ENCODE assay signal across 23 mouse cellular contexts in the genomic region with DNA sequence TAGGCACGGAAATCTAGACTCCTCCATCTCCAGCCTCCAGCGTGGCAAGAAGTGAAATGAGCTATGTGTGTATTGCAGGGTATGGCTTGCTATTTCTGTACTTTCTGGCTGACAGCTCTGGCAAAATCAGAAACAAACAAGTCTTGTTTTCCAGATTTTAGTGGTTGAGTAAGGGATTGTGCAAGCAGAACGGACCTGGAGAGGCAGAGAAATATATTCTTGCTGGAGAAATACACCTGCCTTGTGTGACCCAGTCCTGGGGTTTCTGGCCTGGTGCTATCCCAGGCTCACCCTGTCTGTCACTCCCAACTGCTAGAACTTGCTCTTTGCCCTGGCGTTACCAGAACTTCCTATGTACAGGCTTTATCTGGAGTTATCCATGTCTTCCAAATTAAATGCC. TPM values are rescaled to one million over a fixed set of nuclear protein-coding genes. Genes with fewer than 3 reads are reported as not detected.
DNase-seq lines count a peak whose midpoint lies in the region; ATAC-seq and TF ChIP-seq lines count a peak whose summit lies in the region.
"Had no signal": no experiment of that assay in that cellular context is flagged by ENCODE, and none has a peak within 500 bp of the region (broad histone marks: within the 10 kb centered on the region; RNA-seq: fewer than 3 reads in every experiment).

No protein-coding gene starts in this region.

- no peaks in the 10 kb centered on the region for H3K9me3 ChIP-seq in stomach, embryonic 16.5 days (replicated peaks; ENCODE audit: control insufficient read depth, low read length)
- H3K9me3 ChIP-seq in heart, embryonic 10.5 days, result no peaks in the 10 kb centered on the region
- H3K9me3 ChIP-seq: embryonic facial prominence, embryonic 10.5 days; neural tube, embryonic 15.5 days had no signal

- no peaks in the 10 kb centered on the region for H3K4me1 ChIP-seq in cerebellum, adult 2 months (ENCODE audit: control insufficient read depth, insufficient read depth, low read length)
- no peaks in the 10 kb centered on the region for H3K4me1 ChIP-seq in cortical plate, adult 2 months (ENCODE audit: control insufficient read depth, insufficient read depth, low read length)
- H3K4me1 ChIP-seq in stomach, embryonic 16.5 days (ENCODE audit: control insufficient read depth, insufficient read depth, low read length), result no peaks in the 10 kb centered on the region
- H3K4me1 ChIP-seq in heart, embryonic 10.5 days, result peaks cover 7% of the 10 kb centered on the region
- H3K4me1 ChIP-seq: neural tube, embryonic 15.5 days had no signal

- no peak for TF ChIP-seq CTCF in cerebellum, adult 2 months (IDR thresholded peaks at IDR 0.05; ENCODE audit: borderline replicate concordance, insufficient read depth, low read depth, low read length)
- TF ChIP-seq CTCF in cortical plate, adult 2 months (IDR thresholded peaks at IDR 0.05; ENCODE audit: extremely low read depth, insufficient read depth, low read length), result no peak

- no peak overlapping the region for H3K4me2 ChIP-seq in stomach, embryonic 16.5 days (ENCODE audit: low read depth, low read length)
- H3K4me2 ChIP-seq: lung, embryonic 14.5 days; neural tube, embryonic 15.5 days had no signal

- TF ChIP-seq POLR2A in cerebellum, adult 2 months (IDR thresholded peaks at IDR 0.05; ENCODE audit: borderline replicate concordance, insufficient read depth, low read length), result no peak
- no peak for TF ChIP-seq POLR2A in cortical plate, adult 2 months (IDR thresholded peaks at IDR 0.05; ENCODE audit: extremely low read depth, insufficient read depth, low read length)

- WGBS in cerebellum, adult 2 months, result 82% methylated on average over 4 of the region's 4 CpGs
- 48% methylated on average over 4 of the region's 4 CpGs for WGBS in stomach, embryonic 16.5 days
- 61% methylated on average over 4 of the region's 4 CpGs for whole genome bisulfite sequencing in heart, embryonic 10.5 days

- no peak overlapping the region for H3K9ac ChIP-seq in stomach, embryonic 16.5 days (ENCODE audit: low read length)
- H3K9ac ChIP-seq: lung, embryonic 14.5 days; neural tube, embryonic 15.5 days had no signal

- H3K27ac ChIP-seq in cerebellum, adult 2 months (ENCODE audit: insufficient read depth, low read length), result peak overlapping the region; percentile 13; the same call in 1 of the 2 replicates
- 0 out of 2 replicates have a peak overlapping the region, but pooled peaks have one; percentile 5 for H3K27ac ChIP-seq in cortical plate, adult 2 months (ENCODE audit: insufficient read depth, low read length)
- peak overlapping the region; percentile 44; the same call in 1 of the 2 replicates for H3K27ac ChIP-seq in stomach, embryonic 16.5 days (ENCODE audit: low read length)
- no peak overlapping the region for H3K27ac ChIP-seq in heart, embryonic 10.5 days
- H3K27ac ChIP-seq: embryonic facial prominence, embryonic 10.5 days; hindbrain, postnatal 0 days; neural tube, embryonic 15.5 days had no signal

- intact Hi-C loops in left cerebral cortex, postnatal 25 days (cut with DNase I), result no loop called here

- H3K36me3 ChIP-seq in stomach, embryonic 16.5 days (ENCODE audit: control insufficient read depth, insufficient read depth, low read length), result no peaks in the 10 kb centered on the region
- H3K36me3 ChIP-seq in heart, embryonic 10.5 days, result no peaks in the 10 kb centered on the region
- H3K36me3 ChIP-seq: embryonic facial prominence, embryonic 10.5 days; neural tube, embryonic 15.5 days had no signal

- H3K4me3 ChIP-seq in cerebellum, adult 2 months (replicated peaks; ENCODE audit: insufficient read depth, low read depth, low read length), result no peak overlapping the region
- no peak overlapping the region for H3K4me3 ChIP-seq in cortical plate, adult 2 months (ENCODE audit: insufficient read depth, low read length)
- H3K4me3 ChIP-seq in stomach, embryonic 16.5 days (replicated peaks; ENCODE audit: low read length), result no peak overlapping the region
- H3K4me3 ChIP-seq in heart, embryonic 10.5 days, result no peak overlapping the region
- H3K4me3 ChIP-seq: embryonic facial prominence, embryonic 10.5 days; neural tube, embryonic 15.5 days had no signal

- ATAC-seq in stomach, embryonic 16.5 days (ENCODE audit: insufficient read depth, low FRiP score), result no peak
- ATAC-seq: hindbrain, postnatal 0 days; midbrain, embryonic 16.5 days had no signal

- H3K27me3 ChIP-seq in cerebellum, adult 2 months (ENCODE audit: control insufficient read depth, insufficient read depth, low read length), result no peaks in the 10 kb centered on the region
- H3K27me3 ChIP-seq in stomach, embryonic 16.5 days (ENCODE audit: control insufficient read depth, insufficient read depth, low read length), result no peaks in the 10 kb centered on the region
- H3K27me3 ChIP-seq in heart, embryonic 10.5 days (ENCODE audit: insufficient read depth, poor library complexity, severe bottlenecking), result no peaks in the 10 kb centered on the region
- H3K27me3 ChIP-seq: neural tube, embryonic 15.5 days had no signal

- no peak for DNase-seq in cerebellum, adult 2 months
- no peak for DNase-seq in cerebellum, postnatal 36 days
- DNase-seq in left cerebral cortex, postnatal 25 days (ENCODE audit: low spot score in 2 of 2), result peak; percentile 11 to 45
- DNase-seq in left cerebral cortex, adult 8-10 months (ENCODE audit: low spot score in 2 of 2), result no peak
- DNase-seq in lung, postnatal 4 days, result no peak
- DNase-seq in heart, embryonic 10.5 days (ENCODE audit: low spot score), result no peak
- DNase-seq: adrenal gland, postnatal 14 days; cerebellum, adult 11-12 months; cerebellum, postnatal 25 days; gastrocnemius, postnatal 14 days; heart, adult 18-20 months; kidney, adult 9 months; kidney, postnatal 36 days; layer of hippocampus, adult 9-11 months; lung, embryonic 14.5 days; lung, postnatal 36 days had no signal

RNA-seq across cellular contexts. Expression of a gene that starts 8.5 kb away (rescaled TPM):
- polyA plus RNA-seq in cerebellum, adult 2 months (2012; rRNA removed), result 9.9 and 10.1 TPM in 2 replicates
- total RNA-seq in left cerebral cortex, postnatal 25 days (2021), result 1 to 10 TPM; 3.4 to 4.2 TPM
- total RNA-seq in left cerebral cortex, adult 8-10 months (2022), result 1 to 10 TPM; 5.5 to 8.2 (median 7.1) TPM
- 5.6 and 5.8 TPM in 2 replicates for polyA plus RNA-seq in cortical plate, adult 2 months (2012; rRNA removed)
- polyA plus RNA-seq in stomach, embryonic 16.5 days (2015; fragmentation: Nextera tagmentation; extraction: Ambion mirVana), result 32.4 and 37.5 TPM in 2 replicates
- polyA plus RNA-seq in heart, embryonic 10.5 days (2016; fragmentation: Nextera tagmentation; extraction: Ambion mirVana), result 7.7 and 8.2 TPM in 2 replicates
- total RNA-seq: hematopoietic stem cell, adult 5-6 weeks had no signal

RNA-seq across cellular contexts. Expression of a gene that starts 24.3 kb away (rescaled TPM):
- 19.6 and 20.2 TPM in 2 replicates for polyA plus RNA-seq in cerebellum, adult 2 months (2012; rRNA removed)
- 10 to 100 TPM; 23.3 to 26.4 TPM for total RNA-seq in left cerebral cortex, postnatal 25 days (2021)
- 10 to 100 TPM; 24.2 to 27.5 (median 25.3) TPM for total RNA-seq in left cerebral cortex, adult 8-10 months (2022)
- 21.7 and 24.1 TPM in 2 replicates for polyA plus RNA-seq in cortical plate, adult 2 months (2012; rRNA removed)
- polyA plus RNA-seq in stomach, embryonic 16.5 days (2015; fragmentation: Nextera tagmentation; extraction: Ambion mirVana), result 13.5 and 14.3 TPM in 2 replicates
- 12.5 and 15.3 TPM in 2 replicates for polyA plus RNA-seq in heart, embryonic 10.5 days (2016; fragmentation: Nextera tagmentation; extraction: Ambion mirVana)

RNA-seq across cellular contexts. Expression of a gene that starts 54.1 kb away (rescaled TPM):
- 4.3 and 4.5 TPM in 2 replicates for polyA plus RNA-seq in cerebellum, adult 2 months (2012; rRNA removed)
- total RNA-seq in left cerebral cortex, postnatal 25 days (2021), result 1 to 10 TPM; 7.7 to 8.3 TPM
- 1 to 10 TPM; 4.9 to 7.6 (median 6.5) TPM for total RNA-seq in left cerebral cortex, adult 8-10 months (2022)
- polyA plus RNA-seq in cortical plate, adult 2 months (2012; rRNA removed), result 5.7 and 6.3 TPM in 2 replicates
- 14.7 and 15.9 TPM in 2 replicates for polyA plus RNA-seq in stomach, embryonic 16.5 days (2015; fragmentation: Nextera tagmentation; extraction: Ambion mirVana)
- 17.8 and 22.9 TPM in 2 replicates for polyA plus RNA-seq in heart, embryonic 10.5 days (2016; fragmentation: Nextera tagmentation; extraction: Ambion mirVana)

RNA-seq across cellular contexts. Expression of a gene that starts 54.3 kb away (rescaled TPM):
- polyA plus RNA-seq in cerebellum, adult 2 months (2012; rRNA removed), result 16.7 and 17.2 TPM in 2 replicates
- total RNA-seq in left cerebral cortex, postnatal 25 days (2021), result 10 to 100 TPM; 18.2 to 23.3 TPM
- 10 to 100 TPM; 13.7 to 19.8 (median 19.0) TPM for total RNA-seq in left cerebral cortex, adult 8-10 months (2022)
- 27.9 and 29.6 TPM in 2 replicates for polyA plus RNA-seq in cortical plate, adult 2 months (2012; rRNA removed)
- 41.1 and 41.8 TPM in 2 replicates for polyA plus RNA-seq in stomach, embryonic 16.5 days (2015; fragmentation: Nextera tagmentation; extraction: Ambion mirVana)
- 43.2 and 45.1 TPM in 2 replicates for polyA plus RNA-seq in heart, embryonic 10.5 days (2016; fragmentation: Nextera tagmentation; extraction: Ambion mirVana)

Comparison
In these comparisons a context has a peak if more than half of its experiments do, and no peak if none do; other contexts are left out.
1. DNase-seq: peak in left cerebral cortex, postnatal 25 days (2 of 2); none in cerebellum, adult 2 months (0 of 2), cerebellum, postnatal 36 days (0 of 2), left cerebral cortex, adult 8-10 months (0 of 2), lung, postnatal 4 days (0 of 2) and heart, embryonic 10.5 days (single experiment).